Mouse (Mus musculus) testis, postnatal 14 days (tissue): Measurements from ENCODE around the gene Stradb.
A peak's percentile ranks its signal among the peaks of the same experiment; 100 is the strongest.
"Not testable (repeated sequence)": the region's sequence is repeated elsewhere in the genome, so short reads cannot be mapped to it uniquely, and the experiment has no call there.

Experiments used
- DNase-seq: peaks from one replicate; pipeline ENCODE4 v3.0.0; 2021; ENCODE audit warnings: low spot score

The Stradb gene

DNA sequence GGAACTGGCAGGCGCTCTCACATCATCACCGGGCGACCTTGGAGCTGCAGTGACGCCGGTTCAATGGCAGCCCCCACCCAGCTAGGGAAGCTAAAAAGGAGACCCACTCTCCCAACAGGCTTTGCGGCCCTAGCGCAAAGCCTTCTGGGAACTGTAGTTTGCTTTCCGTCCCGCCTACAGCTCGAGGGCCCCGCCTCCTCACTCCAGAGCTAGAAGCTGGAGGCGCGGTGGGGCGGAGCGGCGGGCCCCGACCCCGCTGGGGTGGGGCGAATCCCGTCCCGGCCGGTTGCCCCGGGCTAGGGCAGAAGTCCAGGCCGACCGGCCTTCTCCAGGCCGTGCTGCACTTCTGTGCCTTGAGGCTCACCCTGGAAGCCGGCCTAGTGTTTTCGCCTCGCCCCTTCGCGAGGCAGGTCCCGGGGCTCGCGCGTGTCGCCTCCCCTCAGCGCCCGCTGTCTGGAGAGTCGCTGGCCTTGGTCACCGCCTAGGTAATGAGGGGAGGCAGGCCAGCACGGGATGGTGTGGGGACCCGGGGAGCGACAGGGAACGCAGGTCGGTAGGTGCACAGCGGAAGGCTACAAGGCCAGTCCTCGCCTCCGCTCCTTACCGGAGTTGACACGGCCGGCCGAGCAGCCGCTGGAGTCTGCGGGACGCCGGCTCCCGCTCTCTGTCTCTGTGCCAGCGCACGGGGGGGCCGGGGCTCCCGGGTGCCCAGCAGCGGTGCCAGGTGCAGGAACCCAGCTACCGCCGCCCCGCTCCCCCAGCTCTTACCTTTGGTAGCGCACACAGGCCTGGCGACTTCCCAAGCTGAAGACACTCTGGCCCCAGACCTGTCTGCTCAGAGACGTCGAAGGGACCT lies at the start of gene Stradb, which contains the start of gene Trak2:
TSS of gene Stradb (plus strand) at position 157 of the 856 bp plus-strand sequence.
TSS of gene Trak2 (minus strand) at position 65 of the 856 bp plus-strand sequence.
- DNase-seq: peak; percentile 96

DNA sequence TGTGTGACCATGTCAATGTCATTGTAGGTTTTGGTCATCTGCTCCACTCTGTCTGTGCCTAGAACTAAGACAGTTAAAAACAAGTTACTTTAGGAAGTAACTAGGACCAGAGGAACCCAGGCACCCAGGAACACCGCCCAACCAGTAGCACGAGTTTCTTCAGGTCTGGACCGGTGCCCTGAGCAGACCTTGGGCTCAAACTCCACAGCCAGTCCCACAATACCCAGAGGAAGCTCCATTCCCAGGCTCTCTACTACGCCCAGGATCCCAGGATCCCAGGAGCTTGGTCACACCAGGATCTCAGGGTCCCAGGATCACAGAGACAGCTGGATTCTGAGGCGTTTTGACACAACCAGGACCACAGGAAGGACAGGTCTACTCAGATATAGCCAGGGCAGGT lies 46.7 kb upstream of the Stradb start:
- no peak for DNase-seq

DNA sequence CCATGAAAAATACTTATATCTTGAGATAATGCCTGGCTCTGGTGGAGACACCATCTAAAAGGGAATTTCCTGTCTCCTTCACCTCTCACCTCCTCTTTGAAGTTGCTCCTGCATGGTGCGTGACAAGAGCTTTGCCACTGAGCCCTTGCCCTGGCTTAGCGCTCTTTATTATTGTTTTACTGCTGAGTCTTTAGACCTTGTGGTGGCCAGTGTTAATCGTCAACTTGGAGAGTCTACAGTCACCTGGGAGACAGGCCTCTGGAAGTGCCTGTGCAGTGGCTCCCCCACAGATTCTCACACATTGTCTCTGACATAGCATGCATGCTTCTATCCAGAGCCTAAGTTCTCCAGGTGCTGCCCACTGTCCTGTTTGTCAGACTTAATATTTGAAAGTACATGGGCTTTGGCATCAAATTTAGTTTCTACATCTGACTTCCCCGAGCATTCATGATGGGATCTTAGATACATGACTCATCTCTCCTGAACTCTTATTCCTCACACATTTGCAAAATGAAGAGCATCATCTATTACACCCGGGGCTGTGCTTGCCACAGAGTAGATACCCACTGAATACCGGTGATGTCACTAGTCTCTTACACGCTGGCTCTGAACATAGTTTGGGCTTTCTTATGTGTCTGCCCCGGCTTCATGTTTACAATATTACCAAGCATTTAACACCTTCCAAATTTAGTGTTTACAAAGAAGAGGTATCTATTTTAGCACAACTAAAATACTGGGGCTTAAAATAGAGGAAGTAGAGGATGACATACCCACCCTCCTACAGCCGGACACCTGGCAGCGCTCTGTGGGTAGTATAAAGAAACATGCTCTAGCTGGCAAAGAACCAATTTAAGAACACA lies 36.3 kb upstream of the Stradb start:
- no peak for DNase-seq

DNA sequence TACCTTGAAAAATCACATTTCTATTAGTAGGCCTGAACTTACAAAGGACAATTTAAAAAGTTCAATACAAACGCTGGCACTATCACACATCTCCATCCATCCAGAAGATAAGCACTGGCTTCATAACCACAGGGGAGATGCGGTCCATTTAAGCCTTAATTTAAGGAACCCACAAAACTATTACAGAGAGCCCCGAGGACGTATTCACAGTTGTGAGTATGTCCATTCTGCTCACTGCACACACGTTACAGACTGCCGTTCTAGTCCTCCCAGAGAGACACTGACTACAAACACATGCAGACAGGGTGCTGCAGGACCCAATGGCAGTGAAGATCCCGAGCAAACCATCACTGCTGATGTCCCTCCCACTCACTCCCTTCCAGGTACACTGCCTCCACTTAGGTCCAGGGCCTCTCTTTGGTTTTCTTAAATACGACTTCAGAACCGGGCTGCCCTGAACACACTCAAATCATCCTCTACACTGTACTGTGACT lies 35.7 kb upstream of the Stradb start:
- DNase-seq: no peak

DNA sequence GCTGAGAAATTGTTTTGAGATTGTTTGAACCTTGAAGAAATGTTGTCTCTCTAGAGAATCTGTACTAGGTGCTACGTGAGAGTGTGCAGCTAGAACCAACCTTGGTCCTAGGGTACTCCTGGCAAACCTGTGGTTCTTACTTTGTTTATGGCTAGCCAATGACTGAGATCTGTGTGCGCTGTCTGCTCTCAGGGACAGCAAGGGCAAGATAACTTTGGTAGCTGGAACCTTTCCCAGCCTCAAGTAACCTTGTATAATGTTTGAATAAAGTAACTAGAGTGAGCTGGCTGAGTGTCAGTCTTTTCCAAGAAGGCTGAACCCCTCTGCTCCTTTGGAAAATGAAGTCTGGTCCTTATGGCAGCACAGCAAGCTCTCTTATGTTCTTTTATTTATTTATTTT lies 27.8 kb upstream of the Stradb start:
- DNase-seq: peak; percentile 51

DNA sequence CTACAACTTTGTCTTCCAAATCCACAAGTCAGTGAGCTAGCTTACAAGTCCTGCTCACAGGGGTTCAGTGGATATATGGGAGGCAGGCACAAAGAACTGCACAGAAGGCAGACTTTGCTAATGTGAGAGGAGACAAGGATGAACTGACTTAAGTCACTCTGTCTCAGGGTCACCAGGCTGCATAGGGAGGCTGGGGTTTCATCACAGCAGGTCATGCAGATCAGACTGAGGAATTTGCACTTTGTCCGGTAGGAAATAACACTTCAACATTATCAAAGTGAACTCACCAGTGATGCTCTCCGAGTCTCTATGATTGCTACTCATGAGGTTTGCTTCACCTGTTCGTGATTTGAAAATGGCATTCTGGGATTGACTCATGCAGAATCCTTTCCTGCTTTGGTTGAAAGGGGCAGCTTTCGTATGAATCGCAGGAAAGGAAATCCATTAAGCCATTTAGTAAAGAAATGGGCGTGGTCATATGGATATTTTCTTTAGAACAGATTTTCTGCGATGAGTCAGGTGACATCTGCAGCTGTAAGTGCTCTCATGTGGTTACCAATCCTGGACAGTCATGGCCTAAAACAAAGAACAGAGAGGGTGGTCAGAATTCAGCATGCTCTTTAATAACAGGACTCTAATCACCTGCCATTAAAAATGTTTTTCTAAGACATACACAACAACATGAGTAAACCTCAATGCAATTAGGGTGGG lies 27.2 kb upstream of the Stradb start:
- DNase-seq: no peak

DNA sequence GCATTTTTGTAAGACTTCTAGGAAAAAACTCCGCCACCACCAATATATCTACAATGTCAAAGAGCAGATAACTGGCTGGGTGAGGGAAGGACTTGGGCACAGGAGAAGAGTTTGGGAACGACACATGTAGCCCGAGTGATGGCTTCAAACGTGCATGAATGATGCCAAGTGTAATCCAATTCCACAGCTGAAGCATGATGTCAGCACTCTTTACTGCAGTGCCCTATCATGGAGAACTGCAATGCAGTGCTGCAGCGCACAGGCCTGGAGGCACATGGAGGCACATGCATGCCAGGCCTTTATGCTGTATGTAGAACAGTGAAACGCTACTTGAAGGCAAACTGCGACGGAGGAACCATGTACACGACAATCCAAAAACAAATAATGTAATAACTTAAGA lies 26.6 kb upstream of the Stradb start:
- DNase-seq: no peak

DNA sequence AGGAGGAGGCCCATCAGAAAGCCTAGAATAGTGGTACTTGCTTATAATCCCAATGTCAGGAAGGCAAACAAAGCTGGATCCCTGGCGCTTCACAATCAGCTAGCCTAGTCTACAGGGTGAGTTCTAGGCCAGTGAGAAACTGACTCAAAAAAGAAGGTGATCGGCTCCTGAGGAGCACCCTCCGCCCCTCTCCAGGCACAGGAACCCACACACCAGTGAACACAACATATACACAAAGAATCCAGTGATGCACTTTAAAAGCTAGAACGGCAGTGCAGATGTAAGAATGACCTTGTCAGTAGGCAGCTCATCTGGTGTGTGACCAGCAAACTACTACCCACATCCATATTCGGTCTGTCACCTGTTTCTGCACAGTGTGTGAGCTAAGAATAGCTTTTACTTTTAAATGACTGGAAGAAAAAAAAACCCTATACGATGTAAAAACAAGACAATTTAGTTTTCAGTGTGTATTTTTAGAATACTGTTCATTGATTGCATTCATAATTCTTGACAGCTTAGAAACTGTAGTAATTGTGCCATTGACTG lies 23.7 kb upstream of the Stradb start:
- no peak for DNase-seq

DNA sequence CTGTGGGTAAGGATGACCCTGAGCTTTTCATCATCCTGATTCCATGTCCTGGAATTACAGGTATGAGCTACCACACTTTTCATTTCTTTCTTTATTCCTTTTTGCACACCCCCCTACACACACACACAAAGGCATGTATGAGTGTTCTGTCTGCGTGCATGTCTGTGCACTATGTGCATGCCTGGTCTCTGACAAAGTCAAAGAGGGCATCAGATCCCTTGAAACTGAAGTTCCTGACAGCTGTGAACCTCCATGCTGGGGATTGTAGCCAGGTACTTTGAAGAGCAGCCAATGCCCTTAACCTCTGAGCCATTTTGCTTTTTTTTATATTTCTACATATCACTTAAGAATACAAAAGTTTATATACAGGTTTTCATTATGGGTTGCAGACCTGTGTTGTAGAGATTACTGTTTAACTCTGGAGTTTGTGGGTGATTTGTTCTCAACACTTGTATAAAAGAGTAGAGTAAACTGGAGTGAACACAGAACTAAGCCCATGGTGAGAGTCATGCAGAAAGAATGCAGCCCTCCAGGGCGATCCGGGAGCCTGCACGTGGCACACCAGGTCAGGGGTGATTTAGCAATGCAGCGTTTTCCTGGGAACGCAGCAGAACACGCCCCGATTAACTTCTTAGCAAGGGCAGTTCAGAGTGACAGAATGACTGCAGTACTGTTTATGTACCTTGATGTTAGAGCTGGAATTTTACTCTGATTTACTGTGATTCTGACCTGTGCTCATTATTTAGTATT lies 22.2 kb upstream of the Stradb start:
- DNase-seq: no peak

DNA sequence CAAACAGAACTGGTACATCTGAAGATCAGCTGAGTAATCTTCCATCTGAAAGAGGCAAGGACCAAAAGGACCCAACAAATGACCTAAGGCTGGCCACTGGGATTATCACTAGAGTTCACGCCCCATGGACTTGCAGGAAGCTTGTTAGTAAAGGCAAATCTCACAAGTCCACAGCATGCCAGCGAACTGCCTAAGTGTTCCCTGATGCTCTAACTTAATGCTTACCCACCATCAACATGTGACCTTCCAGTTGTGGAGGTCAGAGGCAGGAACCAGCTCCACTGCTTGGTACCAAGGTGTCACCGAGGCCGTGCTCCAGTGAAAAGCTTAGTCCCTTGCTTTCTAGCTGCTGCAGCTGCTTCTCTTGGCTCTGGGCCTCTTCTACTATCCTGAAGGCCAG lies 21.5 kb upstream of the Stradb start:
- DNase-seq: no peak

DNA sequence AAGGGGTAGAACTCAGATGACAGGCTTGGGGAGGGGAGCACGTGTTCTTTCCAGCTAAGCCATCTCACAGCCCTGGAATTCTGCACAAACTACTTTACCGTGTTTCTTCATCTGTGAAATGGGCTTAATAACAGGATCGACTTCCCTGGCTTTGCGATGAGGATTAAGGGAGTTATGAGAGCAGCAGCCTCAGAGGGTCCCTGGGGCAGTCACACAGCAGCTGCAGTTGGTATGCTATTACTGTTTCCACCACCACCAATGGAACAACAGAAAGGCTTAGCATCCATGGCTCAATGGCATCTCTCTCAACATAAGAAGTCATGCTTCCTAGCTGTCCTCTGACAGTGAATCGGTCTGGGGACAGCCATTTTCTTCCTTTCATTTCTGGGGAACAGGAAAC lies 20.8 kb upstream of the Stradb start:
- no peak for DNase-seq

DNA sequence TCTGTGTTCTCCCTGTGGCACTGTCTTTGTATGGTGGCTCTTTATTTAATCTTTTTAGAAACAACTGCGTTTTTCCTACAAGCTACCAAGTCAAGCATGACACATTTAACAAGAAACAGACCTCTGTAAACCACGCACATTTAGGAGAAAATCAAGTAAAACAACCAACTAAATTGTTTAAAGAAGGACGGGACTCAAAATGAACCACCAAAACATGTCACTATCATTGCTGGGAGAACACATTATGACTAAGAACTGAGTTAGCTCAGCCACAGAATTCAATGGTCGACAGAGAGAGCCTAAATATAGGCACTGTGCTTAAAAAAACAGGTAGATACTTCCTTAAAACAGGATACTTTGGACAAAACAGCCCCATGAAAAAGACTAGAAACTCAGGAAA lies 20.3 kb upstream of the Stradb start:
- DNase-seq: no peak

DNA sequence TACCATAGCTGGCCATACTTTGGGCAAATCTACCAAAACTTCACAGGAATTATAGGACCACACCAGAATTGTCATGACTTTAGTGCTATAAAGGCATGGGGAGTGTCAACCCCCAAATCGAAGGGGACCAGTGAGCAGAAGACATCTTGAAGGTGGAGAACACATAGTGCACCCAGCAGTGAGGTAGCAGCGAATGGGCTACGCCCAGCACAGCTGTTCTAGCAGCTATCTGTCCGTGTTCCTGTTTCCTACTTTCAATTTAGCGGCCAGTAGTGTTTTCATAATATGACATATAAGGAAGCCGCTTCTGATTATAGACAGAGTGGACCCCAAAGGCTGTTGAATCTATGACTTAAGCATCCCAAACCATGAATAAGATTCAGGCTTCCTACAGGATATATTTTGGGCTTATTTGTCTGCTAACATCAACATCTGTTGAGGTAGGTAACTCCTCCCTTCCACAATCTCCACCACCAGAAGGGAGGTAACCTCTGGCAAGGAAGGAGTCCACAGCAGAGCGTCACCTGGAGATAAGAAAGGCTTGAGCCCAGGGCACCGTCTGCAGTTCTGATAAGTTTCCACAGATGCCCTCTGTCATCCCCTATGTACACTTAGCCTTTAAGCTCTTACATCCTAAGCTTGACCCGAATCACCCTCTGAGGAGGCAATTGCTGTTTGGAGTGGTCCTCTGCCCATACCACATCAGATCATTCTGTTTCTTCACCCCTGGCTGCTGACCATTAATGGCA lies 19.5 kb upstream of the Stradb start:
- DNase-seq: no peak

DNA sequence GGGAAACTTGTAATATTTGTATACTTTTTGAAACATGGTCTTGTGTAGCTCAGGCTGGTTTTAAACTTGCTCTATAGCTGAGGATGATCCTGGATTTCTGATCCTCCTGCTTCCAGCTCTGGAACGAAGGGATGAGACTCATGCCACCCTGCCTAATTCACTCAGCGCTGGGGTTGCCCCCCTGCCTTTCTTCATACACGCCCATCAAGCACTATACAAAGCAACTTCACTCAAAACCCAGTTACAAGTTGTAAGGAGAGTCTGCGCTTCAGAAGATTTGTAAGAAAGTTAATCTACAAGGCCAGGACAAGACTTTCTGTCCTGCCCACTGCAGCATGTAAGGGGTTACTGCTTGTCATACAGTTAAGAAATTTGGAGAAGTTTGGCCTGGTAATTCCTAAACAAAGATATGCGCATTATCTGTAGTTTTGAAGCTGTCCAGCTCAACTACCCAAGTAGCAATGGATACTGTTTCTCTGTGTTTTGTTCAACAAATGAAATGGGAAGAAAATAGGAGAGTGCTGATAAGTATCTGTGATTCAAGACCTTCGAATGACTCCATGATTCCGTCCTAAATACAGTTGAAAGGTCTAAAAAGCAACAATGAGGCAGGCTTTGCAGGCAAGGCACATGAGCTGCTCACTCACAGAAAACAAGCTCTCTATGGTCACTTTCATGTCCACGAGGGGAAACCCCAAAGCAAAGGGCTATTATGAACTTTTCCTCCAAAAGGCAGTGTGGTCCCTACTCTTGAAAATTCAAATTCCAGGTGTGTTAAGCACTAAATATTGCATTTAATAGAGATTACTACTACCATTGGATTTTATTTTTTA lies 18.5 kb upstream of the Stradb start:
- no peak for DNase-seq

DNA sequence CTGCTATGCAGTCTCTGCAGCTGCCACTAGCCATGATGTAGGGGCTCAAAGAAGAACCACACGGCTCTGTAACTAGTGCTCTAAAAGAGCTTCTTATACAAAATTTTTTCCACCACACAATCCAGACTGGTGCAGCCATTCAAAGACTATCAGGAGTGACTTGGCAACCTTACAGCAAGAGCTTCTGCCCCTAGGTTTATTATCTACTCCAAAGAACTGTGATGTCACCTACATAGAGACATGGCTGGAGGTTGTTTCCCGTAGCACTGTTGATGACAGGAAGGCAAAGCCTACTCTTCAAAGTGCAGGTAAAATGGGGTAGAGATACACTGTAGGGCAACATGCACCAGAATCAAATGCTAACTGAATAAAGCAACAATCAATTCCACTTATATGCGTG lies 17.6 kb upstream of the Stradb start:
- DNase-seq: no peak

DNA sequence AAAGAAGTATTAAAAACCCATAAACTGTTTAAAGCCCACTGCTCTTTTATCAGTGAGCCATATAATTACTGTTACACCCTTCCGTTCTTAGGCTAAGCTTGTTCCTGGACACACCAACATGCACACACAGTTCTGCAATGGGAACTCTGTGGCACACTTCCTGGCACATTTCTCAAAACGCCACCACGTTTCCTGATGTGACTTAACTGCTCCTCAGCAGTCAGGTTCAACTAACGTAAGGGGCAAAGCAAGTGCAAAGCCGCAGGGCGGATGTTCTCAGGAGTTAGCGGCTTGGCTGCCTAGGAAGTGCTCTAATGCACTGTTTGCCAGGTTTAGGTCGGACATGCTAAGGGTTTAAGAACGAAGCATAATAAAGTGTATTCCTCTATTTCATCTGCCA lies 17.1 kb upstream of the Stradb start:
- DNase-seq: no peak

DNA sequence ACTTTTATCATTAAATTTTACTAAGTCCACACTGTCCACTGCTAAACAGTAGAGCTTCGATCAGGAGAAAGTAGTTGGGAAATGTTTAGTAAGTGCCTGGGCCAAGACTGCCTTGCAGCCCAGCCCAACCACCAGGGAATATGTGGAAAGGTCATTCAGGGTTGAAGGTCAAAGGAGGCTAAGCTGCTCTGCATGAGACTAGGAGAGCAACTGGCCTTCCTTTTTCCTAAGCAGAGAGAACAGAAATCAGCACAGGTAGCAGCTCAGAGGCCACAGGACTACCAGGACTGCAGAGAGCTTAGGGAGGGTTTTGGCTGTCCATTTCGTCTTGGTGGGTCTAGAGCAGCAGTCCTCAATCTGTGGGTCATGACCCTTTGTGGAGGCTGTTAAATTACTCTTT lies 15.4 kb upstream of the Stradb start:
- peak; percentile 33 for DNase-seq

DNA sequence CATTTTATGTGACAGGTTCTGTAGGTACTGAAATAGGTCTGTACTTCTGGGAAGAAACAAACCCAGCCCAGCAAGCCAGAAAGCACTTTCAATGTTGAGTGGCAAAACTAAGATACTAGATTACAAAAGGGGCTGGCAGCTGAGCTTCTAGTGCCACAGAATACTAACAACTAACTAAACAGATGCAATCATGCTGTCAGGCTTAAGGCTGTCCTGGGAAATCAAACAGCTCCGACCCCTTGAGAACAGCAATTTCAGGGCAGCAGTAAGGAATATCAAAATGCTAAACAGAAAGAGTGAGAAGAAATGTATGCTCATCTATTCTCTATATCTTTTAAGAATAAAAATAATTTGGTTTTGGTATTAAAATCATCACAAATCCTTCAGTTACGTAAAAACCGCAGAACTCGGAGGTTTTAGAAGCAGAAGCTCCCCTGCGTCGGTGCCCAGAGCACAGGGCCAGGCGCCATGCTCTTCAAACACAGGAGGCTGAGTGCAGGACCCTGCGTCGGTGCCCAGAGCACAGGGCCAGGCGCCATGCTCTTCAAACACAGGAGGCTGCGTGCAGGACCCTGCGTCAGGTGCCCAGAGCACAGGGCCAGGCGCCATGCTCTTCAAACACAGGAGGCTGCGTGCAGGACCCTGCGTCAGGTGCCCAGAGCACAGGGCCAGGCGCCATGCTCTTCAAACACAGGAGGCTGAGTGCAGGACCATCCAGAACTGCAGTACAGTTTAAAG lies 14.4 kb upstream of the Stradb start:
- DNase-seq: not testable (repeated sequence)

DNA sequence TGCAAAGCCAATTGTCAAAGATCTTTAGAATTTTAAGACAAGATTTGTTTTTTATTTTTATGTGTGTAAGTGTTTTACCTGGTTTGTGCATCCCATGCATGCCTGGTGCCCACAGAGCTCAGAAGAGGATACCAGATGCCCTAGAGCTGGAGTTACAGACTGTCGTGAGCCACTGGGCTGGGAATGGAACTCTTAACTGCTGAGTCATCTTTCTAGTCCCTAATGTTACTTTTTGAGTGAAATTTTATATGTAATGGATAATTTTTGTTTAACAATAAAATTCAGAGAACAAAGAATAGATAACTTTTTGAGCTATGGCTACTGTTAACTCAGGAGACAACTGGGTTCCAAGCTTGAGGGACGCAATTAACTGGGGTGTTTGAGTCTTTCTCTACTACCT lies 13.6 kb upstream of the Stradb start:
- no peak for DNase-seq
